Mouse (Mus musculus) MEL-GATA-1-ER (cell line): ENCODE data around the gene Kcnh1.

Source experiments
- DNase-seq: peaks from one replicate; pipeline ENCODE4 v3.0.0-alpha.2; 2012; ENCODE audit warnings: low read depth; ENCODE audit errors: extremely low read depth

Kcnh1 gene

GRCm38 (mm10) chr1:192454501-192454900 is 263.9 kb downstream of the Kcnh1 start:
- DNase-seq: no peak

GRCm38 (mm10) chr1:192454981-192455380 is 264.4 kb downstream of the Kcnh1 start:
- DNase-seq: no peak

GRCm38 (mm10) chr1:192457037-192457436 is 266.5 kb downstream of the Kcnh1 start:
- DNase-seq: no peak

GRCm38 (mm10) chr1:192457526-192458206 is 267.1 kb downstream of the Kcnh1 start:
- no peak for DNase-seq

GRCm38 (mm10) chr1:192463732-192464131 is 273.2 kb downstream of the Kcnh1 start:
- DNase-seq: no peak

- DNase-seq: peak; percentile 13
These were observed 281.8 kb downstream of the Kcnh1 start for GRCm38 (mm10) chr1:192472366-192472765.

GRCm38 (mm10) chr1:192473134-192473533 is 282.6 kb downstream of the Kcnh1 start:
- DNase-seq: no peak

- no peak for DNase-seq
These were observed 286.1 kb downstream of the Kcnh1 start for GRCm38 (mm10) chr1:192476704-192477103.

- DNase-seq: no peak
These were observed 287.0 kb downstream of the Kcnh1 start for GRCm38 (mm10) chr1:192477556-192477955.

GRCm38 (mm10) chr1:192478176-192478575 is 287.6 kb downstream of the Kcnh1 start:
- no peak for DNase-seq

GRCm38 (mm10) chr1:192480072-192480784 is 289.7 kb downstream of the Kcnh1 start:
- no peak for DNase-seq

- no peak for DNase-seq
These were observed 290.9 kb downstream of the Kcnh1 start for GRCm38 (mm10) chr1:192481446-192481845.

- DNase-seq: no peak
These were observed 294.5 kb downstream of the Kcnh1 start for GRCm38 (mm10) chr1:192485030-192485429.

- DNase-seq: no peak
These were observed 297.0 kb downstream of the Kcnh1 start for GRCm38 (mm10) chr1:192487571-192487970.

- no peak for DNase-seq
These were observed 299.6 kb downstream of the Kcnh1 start for GRCm38 (mm10) chr1:192489908-192490825.

GRCm38 (mm10) chr1:192497505-192497904 is 306.9 kb downstream of the Kcnh1 start:
- DNase-seq: no peak

GRCm38 (mm10) chr1:192502016-192502415 is 311.4 kb downstream of the Kcnh1 start:
- DNase-seq: peak; percentile 7

- DNase-seq: no peak
These were observed 312.3 kb downstream of the Kcnh1 start for GRCm38 (mm10) chr1:192502835-192503234.

GRCm38 (mm10) chr1:192503651-192504050 is 313.1 kb downstream of the Kcnh1 start:
- no peak for DNase-seq

- no peak for DNase-seq
These were observed 322.2 kb downstream of the Kcnh1 start for GRCm38 (mm10) chr1:192512821-192513220.

- no peak for DNase-seq
These were observed 324.8 kb downstream of the Kcnh1 start for GRCm38 (mm10) chr1:192515373-192515772.

- no peak for DNase-seq
These were observed 329.1 kb downstream of the Kcnh1 start for GRCm38 (mm10) chr1:192519713-192520112.
